Mouse (Mus musculus): ENCODE measurements around the gene Chst8. TPM values are rescaled to one million over a fixed set of nuclear protein-coding genes. Genes with fewer than 3 reads are reported as not detected.

Gene Chst8
- polyA plus RNA-seq, 1 experiment from 2014 or later = 0.47 TPM

DNA sequence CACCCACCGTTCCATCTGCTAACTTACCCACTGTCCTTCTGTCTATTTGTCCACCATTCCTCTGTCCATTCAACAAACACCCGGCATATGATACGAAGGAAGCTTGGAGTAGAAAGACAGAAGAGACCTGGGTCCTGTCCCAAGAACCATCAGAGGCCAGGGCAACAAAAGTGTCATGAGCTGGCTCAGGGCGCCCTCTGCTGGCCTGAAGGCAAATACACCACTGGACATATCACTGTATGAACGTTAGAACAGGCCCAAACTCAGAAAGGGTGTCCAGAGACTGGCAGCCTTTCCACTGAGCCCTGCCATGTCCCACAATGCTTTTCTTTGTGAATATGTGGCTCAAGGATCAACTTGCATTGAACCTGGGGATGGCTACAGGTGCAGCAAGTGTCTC lies 92.9 kb downstream of the Chst8 start:
- Histone ChIP-seq H3K9me3 (ENCODE audit: low read length) (no peaks in the 10 kb centered on the region), H3K4me1 (ENCODE audit: insufficient read depth) (0 out of 2 replicates have a peak, but pooled peaks cover 3% of the 10 kb centered on the region), H3K9ac (replicated peaks) (no peak overlapping the region), H3K27ac (ENCODE audit: low read depth) (no peak overlapping the region), H3K27me3 (ENCODE audit: insufficient read depth, low read length) (0 out of 2 replicates have a peak, but pooled peaks cover 3% of the 10 kb centered on the region), H3K36me3 (replicated peaks; ENCODE audit: insufficient read depth, low read length) (no peaks in the 10 kb centered on the region), H3K4me2 (ENCODE audit: low read depth, low read length) (no peak overlapping the region), H3K4me3 (ENCODE audit: low read depth, low read length) (no peak overlapping the region)
- WGBS (ENCODE audit: insufficient replicate concordance) = 37% methylated on average over 5 of the region's 5 CpGs
- TF ChIP-seq CTCF (IDR thresholded peaks at IDR 0.05; ENCODE audit: low read depth) = peak; percentile 79
- no peak for TF ChIP-seq EP300 (IDR thresholded peaks at IDR 0.05; ENCODE audit: low read depth)
- DNase-seq (peak; percentile 63), ATAC-seq (no peak)

DNA sequence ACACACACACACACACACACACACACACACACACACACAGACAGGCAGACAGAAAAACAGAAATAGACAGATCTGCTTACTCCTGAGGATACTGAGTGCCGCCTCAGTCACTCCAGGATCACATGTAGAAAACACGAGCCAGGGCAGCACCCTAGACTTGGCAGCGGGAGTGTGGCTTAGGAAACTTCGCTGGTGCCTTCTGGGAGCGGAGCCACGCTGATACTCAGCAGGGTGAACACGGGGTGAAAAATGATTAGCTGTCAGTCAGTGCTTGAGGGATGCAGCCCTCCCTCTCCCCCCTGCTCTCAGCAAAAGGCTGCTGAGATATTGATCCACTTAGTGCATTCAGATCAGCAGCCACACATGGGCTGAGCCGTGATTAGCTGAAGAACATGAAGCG lies 93.9 kb downstream of the Chst8 start:
- H3K36me3 ChIP-seq (replicated peaks; ENCODE audit: insufficient read depth, low read length) = no peaks in the 10 kb centered on the region
- H3K27me3 ChIP-seq (ENCODE audit: insufficient read depth, low read length) = 0 out of 2 replicates have a peak, but pooled peaks cover 3% of the 10 kb centered on the region
- no peak for DNase-seq
- H3K9ac ChIP-seq (replicated peaks) = no peak overlapping the region
- 0 out of 2 replicates have a peak, but pooled peaks cover 4% of the 10 kb centered on the region for H3K4me1 ChIP-seq (ENCODE audit: insufficient read depth)
- no peak overlapping the region for H3K4me3 ChIP-seq (ENCODE audit: low read depth, low read length)
- H3K4me2 ChIP-seq (ENCODE audit: low read depth, low read length) = no peak overlapping the region
- no peak for TF ChIP-seq CTCF (IDR thresholded peaks at IDR 0.05; ENCODE audit: low read depth)
- TF ChIP-seq EP300 (IDR thresholded peaks at IDR 0.05; ENCODE audit: low read depth) = no peak
- ATAC-seq = no peak
- no peaks in the 10 kb centered on the region for H3K9me3 ChIP-seq (ENCODE audit: low read length)
- no peak overlapping the region for H3K27ac ChIP-seq (ENCODE audit: low read depth)
- 51% methylated on average over 9 of the region's 9 CpGs for WGBS (ENCODE audit: insufficient replicate concordance)

DNA sequence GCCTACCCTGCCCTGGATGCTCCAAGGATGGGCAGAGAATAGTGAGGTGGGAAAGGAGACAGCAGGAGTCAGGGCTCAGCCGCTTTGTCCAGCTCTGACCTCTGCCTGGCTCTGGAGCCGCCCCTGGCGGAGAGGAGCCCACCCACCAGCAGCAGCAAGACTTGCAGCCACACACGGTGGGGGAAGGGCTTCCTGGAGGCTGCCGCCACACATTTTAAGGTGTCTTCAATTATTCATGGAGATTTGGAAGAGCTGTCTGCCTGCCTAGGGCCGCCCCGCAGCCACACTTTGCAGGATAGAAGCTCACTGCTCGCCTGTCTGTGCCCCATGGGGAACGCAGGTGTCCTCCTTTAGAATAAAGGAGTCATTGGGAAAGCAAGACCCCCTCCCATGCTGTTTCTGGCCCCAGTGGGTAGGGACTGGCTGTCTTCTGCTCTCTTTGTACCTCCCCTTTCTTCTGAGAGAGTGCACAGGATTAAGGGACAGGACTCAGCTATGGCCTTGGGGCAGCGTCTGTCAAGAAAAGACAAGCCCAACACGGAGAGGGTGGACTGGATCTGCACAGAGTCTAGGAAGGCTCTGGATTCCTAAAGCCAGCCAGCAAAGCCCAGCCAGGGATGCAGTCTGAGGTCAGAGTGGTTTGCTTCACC lies 95.2 kb downstream of the Chst8 start:
- H3K4me3 ChIP-seq (ENCODE audit: low read depth, low read length) = no peak overlapping the region
- H3K27ac ChIP-seq (ENCODE audit: low read depth) = no peak overlapping the region
- H3K36me3 ChIP-seq (replicated peaks; ENCODE audit: insufficient read depth, low read length) = no peaks in the 10 kb centered on the region
- TF ChIP-seq CTCF (IDR thresholded peaks at IDR 0.05; ENCODE audit: low read depth) (no peak), EP300 (IDR thresholded peaks at IDR 0.05; ENCODE audit: low read depth) (no peak)
- H3K27me3 ChIP-seq (ENCODE audit: insufficient read depth, low read length) = 0 out of 2 replicates have a peak, but pooled peaks cover 3% of the 10 kb centered on the region
- no peaks in the 10 kb centered on the region for H3K9me3 ChIP-seq (ENCODE audit: low read length)
- ATAC-seq (no peak), DNase-seq (no peak)
- WGBS (ENCODE audit: insufficient replicate concordance) = 15% methylated on average over 11 of the region's 11 CpGs
- H3K4me1 ChIP-seq (ENCODE audit: insufficient read depth) = 0 out of 2 replicates have a peak, but pooled peaks cover 4% of the 10 kb centered on the region
- no peak overlapping the region for H3K4me2 ChIP-seq (ENCODE audit: low read depth, low read length)
- H3K9ac ChIP-seq (replicated peaks) = no peak overlapping the region

DNA sequence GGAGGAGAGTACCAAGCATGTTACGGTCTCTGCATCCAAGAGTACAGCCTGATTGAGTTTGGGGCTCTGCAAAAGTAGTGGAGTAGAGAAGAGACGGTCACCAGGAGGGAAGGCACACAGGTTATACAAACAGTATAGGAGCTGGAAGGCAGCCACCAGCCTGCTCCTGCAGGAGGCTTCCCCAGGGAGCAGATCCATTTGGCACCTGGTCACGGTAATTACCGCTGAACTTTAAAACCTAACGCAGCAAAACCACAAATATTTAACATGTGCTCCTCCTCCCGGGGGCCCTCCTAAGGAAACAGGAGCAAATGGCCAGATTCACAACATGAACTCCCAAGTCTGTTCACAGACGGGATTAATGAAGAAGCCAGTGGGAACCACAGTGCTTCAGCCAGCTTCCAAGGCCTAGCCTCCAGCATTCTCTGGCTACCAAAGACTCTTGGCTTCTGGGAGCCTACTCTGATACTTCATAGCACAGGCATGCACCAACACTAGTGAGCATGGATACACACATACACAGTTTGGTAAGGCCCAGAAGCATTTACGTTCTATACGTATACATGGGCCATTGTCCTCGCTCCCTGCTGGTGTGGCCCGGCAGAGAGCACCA lies 97.6 kb downstream of the Chst8 start:
- Histone ChIP-seq H3K4me1 (ENCODE audit: insufficient read depth) (0 out of 2 replicates have a peak, but pooled peaks cover 4% of the 10 kb centered on the region), H3K4me2 (ENCODE audit: low read depth, low read length) (no peak overlapping the region), H3K9me3 (ENCODE audit: low read length) (no peaks in the 10 kb centered on the region), H3K27me3 (ENCODE audit: insufficient read depth, low read length) (0 out of 2 replicates have a peak, but pooled peaks cover 3% of the 10 kb centered on the region), H3K27ac (ENCODE audit: low read depth) (no peak overlapping the region), H3K9ac (replicated peaks) (no peak overlapping the region), H3K36me3 (replicated peaks; ENCODE audit: insufficient read depth, low read length) (no peaks in the 10 kb centered on the region), H3K4me3 (ENCODE audit: low read depth, low read length) (no peak overlapping the region)
- DNase-seq (no peak), ATAC-seq (no peak)
- TF ChIP-seq CTCF (IDR thresholded peaks at IDR 0.05; ENCODE audit: low read depth) = no peak
- TF ChIP-seq EP300 (IDR thresholded peaks at IDR 0.05; ENCODE audit: low read depth) = no peak
- 49% methylated on average over 11 of the region's 11 CpGs for WGBS (ENCODE audit: insufficient replicate concordance)

DNA sequence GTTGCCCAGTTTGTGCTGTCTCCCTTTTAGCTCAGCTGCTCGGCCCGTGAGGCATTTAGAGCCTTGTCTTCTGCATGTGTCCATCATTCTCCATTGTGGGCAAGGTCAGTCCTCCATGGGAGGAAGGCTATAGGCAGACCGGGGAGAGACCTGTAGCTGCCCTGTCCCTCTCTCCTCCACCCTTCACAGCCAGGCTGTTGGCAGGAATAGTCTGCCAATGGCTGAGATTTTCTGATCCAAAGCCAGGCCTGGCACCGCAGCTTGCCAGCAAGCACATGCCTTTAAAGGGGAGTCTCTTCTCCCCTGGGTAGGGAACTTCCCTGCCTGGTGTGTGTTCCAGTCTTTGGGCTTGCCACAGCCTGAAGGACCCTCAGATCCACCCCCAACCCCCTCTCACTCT lies 103.4 kb downstream of the Chst8 start:
- 76% methylated on average over 4 of the region's 4 CpGs for WGBS (ENCODE audit: insufficient replicate concordance)

DNA sequence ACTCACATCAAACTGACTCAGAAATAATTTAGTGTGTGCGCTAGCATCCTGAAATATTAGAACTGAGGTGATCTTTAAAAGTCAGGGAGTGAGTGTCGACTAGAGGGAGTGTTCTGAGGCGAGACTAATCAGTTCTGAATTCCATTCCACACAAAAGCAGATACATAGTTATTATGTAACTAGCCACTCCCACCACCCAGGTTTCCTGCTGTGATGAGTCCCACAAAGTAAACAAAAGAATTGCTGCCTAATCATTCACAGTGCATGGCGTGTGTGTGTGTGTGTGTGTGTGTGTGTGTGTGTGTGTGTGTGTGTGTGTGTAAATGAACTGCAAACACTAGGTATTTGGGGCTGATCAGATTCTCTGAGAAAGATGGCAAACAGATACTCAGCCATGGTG lies 108.1 kb downstream of the Chst8 start:
- Histone ChIP-seq H3K27me3 (ENCODE audit: insufficient read depth, low read length) (no peaks in the 10 kb centered on the region), H3K4me3 (ENCODE audit: low read depth, low read length) (no peak overlapping the region), H3K36me3 (replicated peaks; ENCODE audit: insufficient read depth, low read length) (no peaks in the 10 kb centered on the region), H3K9me3 (ENCODE audit: low read length) (no peaks in the 10 kb centered on the region; the same call in 1 of the 2 replicates), H3K27ac (ENCODE audit: low read depth) (no peak overlapping the region), H3K9ac (replicated peaks) (no peak overlapping the region), H3K4me1 (ENCODE audit: insufficient read depth) (no peaks in the 10 kb centered on the region), H3K4me2 (ENCODE audit: low read depth, low read length) (no peak overlapping the region)
- whole genome bisulfite sequencing (ENCODE audit: insufficient replicate concordance) = 53% methylated on average over 4 of the region's 4 CpGs
- ATAC-seq (no peak), DNase-seq (no peak)
- TF ChIP-seq CTCF (IDR thresholded peaks at IDR 0.05; ENCODE audit: low read depth) (no peak), EP300 (IDR thresholded peaks at IDR 0.05; ENCODE audit: low read depth) (no peak)

More for the DNA sequence above, 103.4 kb downstream of the Chst8 start:
- Histone ChIP-seq H3K27ac (ENCODE audit: low read depth) (no peak overlapping the region), H3K4me3 (ENCODE audit: low read depth, low read length) (no peak overlapping the region), H3K9me3 (ENCODE audit: low read length) (no peaks in the 10 kb centered on the region; the same call in 1 of the 2 replicates), H3K36me3 (replicated peaks; ENCODE audit: insufficient read depth, low read length) (no peaks in the 10 kb centered on the region), H3K9ac (replicated peaks) (no peak overlapping the region), H3K4me1 (ENCODE audit: insufficient read depth) (no peaks in the 10 kb centered on the region), H3K4me2 (ENCODE audit: low read depth, low read length) (no peak overlapping the region), H3K27me3 (ENCODE audit: insufficient read depth, low read length) (no peaks in the 10 kb centered on the region)
- no peak for TF ChIP-seq CTCF (IDR thresholded peaks at IDR 0.05; ENCODE audit: low read depth)
- no peak for TF ChIP-seq EP300 (IDR thresholded peaks at IDR 0.05; ENCODE audit: low read depth)
- ATAC-seq = no peak
- DNase-seq = no peak

Data from liver, postnatal 0 days (tissue).